In the genomic region with DNA sequence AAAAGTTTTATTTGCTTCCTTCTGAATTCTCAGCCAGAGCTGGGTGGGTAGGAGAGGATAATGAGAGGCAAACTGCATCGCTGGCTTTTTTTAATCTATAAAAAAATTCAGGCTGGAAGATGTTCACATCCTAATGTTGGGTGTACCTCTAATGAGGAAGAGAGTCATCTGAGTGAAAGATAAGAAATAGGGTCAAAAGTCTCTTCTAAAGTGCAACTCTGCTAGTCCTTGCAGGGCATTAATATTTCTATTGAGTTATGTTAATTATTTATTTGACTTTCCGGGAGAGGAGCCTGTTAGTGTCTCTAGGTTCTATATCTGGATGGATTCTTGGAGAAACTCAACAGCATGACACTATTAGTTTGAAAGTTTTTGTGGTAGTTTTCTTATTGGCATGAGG, we compare ENCODE assay signal across 32 mouse cellular contexts.
"Had no signal": no experiment of that assay in that cellular context is flagged by ENCODE, and none has a peak within 500 bp of the region (broad histone marks: within the 10 kb centered on the region; RNA-seq: fewer than 3 reads in every experiment).

No protein-coding gene starts in this region.

- H3K36me3 ChIP-seq: heart, embryonic 10.5 days; heart, embryonic 12.5 days; heart, embryonic 13.5 days; heart, embryonic 15.5 days; hindbrain, embryonic 10.5 days; hindbrain, embryonic 12.5 days; hindbrain, embryonic 13.5 days; hindbrain, embryonic 15.5 days; kidney, embryonic 15.5 days had no signal

- H3K9ac ChIP-seq: heart, embryonic 12.5 days; heart, embryonic 13.5 days; heart, embryonic 15.5 days; hindbrain, embryonic 12.5 days; hindbrain, embryonic 13.5 days; hindbrain, embryonic 14.5 days; hindbrain, embryonic 15.5 days; kidney, embryonic 15.5 days had no signal

- H3K4me1 ChIP-seq: hindbrain, embryonic 12.5 days; hindbrain, embryonic 13.5 days; hindbrain, embryonic 15.5 days; kidney, embryonic 15.5 days had no signal

- DNase-seq: heart, adult 2 months; heart, postnatal 10 days; heart, postnatal 14 days; heart, postnatal 4 days; kidney, adult 11 months; kidney, adult 18-20 months; kidney, adult 2 months; kidney, adult 8-10 months; kidney, adult 9 months; kidney, postnatal 10 days; kidney, postnatal 14 days; kidney, postnatal 25 days; kidney, postnatal 36 days; kidney, postnatal 4 days; layer of hippocampus, postnatal 36 days had no signal

- H3K27me3 ChIP-seq: heart, embryonic 15.5 days; hindbrain, embryonic 12.5 days; hindbrain, embryonic 13.5 days; hindbrain, embryonic 15.5 days; kidney, embryonic 15.5 days had no signal

- H3K4me2 ChIP-seq: heart, embryonic 11.5 days; heart, embryonic 12.5 days; heart, embryonic 13.5 days; heart, embryonic 15.5 days; hindbrain, embryonic 12.5 days; hindbrain, embryonic 13.5 days; hindbrain, embryonic 14.5 days; hindbrain, embryonic 15.5 days; kidney, embryonic 15.5 days had no signal

- H3K9me3 ChIP-seq: heart, embryonic 10.5 days; heart, embryonic 12.5 days; heart, embryonic 13.5 days; heart, embryonic 15.5 days; hindbrain, embryonic 10.5 days; hindbrain, embryonic 12.5 days; hindbrain, embryonic 13.5 days; hindbrain, embryonic 15.5 days; kidney, embryonic 15.5 days had no signal

- H3K27ac ChIP-seq: heart, adult 2 months; heart, embryonic 10.5 days; heart, embryonic 13.5 days; heart, embryonic 15.5 days; hindbrain, embryonic 10.5 days; hindbrain, embryonic 12.5 days; hindbrain, embryonic 13.5 days; hindbrain, embryonic 14.5 days; hindbrain, embryonic 15.5 days; hindbrain, postnatal 0 days; kidney, embryonic 15.5 days; kidney, postnatal 0 days; layer of hippocampus, adult 2 months; left cerebral cortex, adult 2 months had no signal

- ATAC-seq: hindbrain, embryonic 16.5 days; hindbrain, postnatal 0 days; inflammation-experienced regulatory T-cells, adult 6 months had no signal

- H3K4me3 ChIP-seq: heart, adult 2 months; heart, embryonic 10.5 days; heart, embryonic 12.5 days; heart, embryonic 13.5 days; heart, embryonic 15.5 days; hindbrain, embryonic 10.5 days; hindbrain, embryonic 12.5 days; hindbrain, embryonic 13.5 days; hindbrain, embryonic 15.5 days; kidney, embryonic 15.5 days; layer of hippocampus, adult 2 months; left cerebral cortex, adult 2 months had no signal
